Mouse (Mus musculus) layer of hippocampus, adult 9-11 months (tissue): ENCODE measurements around the gene Hoxb3.

Source experiments
- DNase-seq: peaks from one replicate; pipeline ENCODE4 v3.0.0; 2022

The Hoxb3 gene

DNA sequence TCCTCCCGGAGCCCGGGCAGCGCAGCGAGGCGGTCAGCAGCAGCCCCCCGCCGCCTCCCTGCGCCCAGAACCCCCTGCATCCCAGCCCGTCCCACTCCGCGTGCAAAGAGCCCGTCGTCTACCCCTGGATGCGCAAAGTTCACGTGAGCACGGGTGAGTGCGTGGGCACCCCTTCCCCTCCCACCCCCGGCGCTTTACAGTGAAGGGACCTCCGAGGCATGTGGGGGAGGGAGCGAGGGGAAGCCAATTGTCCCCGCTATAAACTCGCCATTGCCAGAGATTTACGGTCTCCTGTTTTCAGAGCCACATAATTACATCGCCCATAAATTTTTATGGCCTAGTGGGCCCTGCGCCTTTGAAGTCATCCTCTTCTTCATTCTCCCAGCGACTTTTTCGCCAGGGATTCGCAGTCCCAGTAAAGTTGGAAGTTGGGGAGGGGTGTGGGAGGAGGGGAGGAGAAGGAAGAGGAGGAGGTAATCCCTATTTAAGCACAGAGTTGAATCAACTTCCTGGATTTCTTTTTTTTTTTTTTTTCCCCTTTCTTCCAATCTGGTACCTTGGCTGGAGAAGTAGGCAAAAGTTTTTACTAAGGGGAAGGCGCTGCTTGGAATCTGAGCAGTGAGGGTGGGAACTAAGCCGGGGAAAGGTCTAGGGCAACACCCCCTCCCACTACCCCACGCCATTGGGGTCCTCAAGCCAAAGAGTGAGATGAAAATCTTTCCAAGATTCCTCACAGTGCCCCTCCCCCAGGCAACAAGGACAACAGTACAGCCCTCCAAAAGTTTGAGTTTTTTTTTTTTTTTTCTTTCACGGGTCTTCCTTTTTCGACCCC is 3.8 kb upstream of the Hoxb3 start:
- DNase-seq = no peak

DNA sequence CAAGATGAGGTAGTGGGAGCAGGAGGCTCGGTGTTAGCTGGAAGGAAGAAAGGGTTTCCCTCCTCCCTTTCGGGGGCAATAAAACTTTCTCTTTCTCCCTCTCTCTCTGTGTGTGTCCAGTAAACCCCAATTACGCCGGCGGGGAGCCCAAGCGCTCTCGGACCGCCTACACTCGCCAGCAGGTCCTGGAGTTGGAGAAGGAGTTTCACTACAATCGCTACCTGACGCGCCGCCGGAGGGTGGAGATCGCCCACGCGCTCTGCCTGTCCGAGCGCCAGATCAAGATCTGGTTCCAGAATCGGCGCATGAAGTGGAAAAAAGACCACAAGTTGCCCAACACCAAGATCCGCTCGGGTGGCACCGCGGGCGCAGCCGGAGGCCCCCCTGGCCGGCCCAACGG is 3.2 kb upstream of the Hoxb3 start:
- no peak for DNase-seq

DNA sequence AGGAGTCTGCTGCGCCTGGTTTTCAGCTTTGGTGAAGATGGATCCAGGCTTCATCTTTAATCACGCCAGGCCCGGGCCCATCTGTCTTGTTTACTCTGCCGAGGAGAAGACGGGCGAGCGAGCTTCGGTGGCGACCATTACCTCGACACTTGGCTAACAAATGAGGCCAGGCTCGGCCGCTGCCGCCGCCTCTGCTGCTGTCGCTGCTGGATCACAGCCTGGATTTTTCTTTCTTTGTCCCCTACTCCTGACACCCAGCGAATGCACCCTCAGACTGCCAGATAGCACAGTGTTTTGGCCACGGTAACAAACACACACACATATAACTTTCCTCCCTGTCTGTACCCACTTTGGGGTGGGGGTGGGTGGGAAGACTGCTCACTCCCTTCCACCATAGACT is 2.4 kb upstream of the Hoxb3 start:
- no peak for DNase-seq

DNA sequence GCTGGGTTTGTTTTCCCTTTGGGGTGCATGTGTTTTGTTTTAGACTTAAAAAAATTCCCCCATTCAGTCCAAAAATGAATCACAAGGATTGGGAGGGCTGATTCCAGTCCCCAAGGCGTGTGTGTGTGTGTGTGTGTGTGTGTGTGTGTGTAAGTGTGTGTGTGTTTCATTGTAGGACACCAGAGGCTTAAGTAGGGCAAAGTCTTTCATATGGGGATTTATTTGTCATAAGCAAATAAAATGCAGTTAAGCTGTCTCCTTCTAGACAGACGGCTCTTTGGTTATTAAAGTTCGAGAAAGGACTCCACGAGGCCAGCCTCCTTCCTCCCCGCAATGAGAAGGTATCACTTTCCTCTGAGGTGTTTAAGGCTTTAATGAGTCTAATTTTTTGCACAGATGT is 1.3 kb upstream of the Hoxb3 start:
- no peak for DNase-seq

DNA sequence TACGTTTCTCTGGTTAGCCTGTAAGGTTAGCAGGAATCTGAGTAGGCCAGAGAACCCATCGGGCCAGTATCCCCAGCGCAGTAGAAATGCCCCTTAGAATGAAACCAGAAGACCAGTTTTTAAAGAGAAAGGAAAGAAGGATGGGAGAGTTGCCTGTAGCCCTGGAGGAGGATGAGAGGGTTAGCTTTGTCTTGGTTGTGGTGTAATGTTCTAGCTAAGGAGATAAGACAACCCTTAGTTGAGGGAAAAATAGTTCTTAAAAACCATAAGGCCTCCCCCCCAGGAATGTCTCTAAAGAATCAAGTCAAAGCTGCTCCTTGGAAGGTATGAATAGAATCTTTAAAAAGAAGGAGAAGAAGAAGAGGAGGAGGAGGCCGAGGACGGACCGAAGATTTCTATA is 388 bp upstream of the Hoxb3 start:
- DNase-seq = no peak

DNA sequence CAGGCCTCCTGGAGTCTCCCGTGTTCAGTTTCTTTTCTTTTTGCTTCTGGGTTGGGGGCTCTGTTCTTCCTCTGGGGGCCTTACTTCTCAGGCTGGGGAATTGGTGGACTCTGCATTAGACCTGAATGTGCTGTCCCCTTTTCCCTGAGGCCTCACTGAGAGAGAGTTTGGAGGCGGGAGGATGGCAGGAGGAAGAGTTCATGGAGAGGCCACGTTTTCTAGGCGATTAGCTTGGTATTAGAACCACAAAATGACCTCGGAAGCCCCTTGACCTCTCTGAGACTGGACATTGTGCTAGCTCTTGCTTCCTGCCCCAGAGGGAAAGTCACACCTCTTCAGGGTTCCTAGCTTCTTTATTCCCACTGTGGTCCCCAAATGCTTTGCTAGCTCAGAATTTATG is 999 bp downstream of the Hoxb3 start:
- no peak for DNase-seq

DNA sequence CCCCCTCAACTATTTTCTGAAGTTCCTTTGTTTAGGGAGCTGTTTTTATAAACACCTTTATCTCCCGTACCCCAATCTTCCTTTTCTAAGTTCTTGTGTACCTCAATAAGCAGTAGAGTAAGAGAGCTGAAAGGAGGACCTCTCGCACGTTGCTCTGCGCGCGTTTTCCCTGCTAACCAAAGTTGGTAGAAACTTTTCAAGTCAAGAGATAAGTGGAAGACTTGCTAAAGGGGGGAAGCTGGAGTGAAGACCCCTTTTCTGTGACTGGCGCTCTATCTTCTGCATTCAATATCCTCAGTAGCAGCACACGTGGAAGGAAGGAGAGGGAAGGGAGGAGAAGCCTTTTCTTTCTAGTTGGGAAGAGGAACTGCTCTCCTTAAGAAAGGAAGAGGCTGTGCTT is 1.8 kb downstream of the Hoxb3 start:
- DNase-seq = no peak

DNA sequence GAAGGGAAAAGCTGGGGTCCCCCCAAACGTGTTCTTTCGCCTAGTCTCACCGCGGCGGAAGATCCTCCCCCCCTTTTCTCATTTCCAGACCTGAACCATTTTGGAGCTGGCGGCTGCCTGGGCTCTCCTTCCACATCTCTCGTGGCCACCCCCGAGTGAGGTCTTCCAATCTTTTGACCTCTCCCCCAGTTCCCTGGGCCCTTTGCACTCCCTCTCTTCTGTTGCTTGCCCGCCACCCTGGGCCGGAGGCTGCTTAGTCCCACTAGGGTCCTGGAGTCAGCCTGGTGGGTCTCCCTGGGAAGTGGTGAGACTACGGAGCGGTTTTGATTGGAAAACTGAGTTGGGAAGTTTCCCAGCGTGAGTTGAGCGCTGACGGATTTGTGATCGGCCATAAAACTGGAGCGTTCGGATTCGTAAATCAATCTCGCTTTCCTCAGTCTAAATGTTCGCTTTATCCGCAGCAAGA is 2.7 kb downstream of the Hoxb3 start:
- no peak for DNase-seq

DNA sequence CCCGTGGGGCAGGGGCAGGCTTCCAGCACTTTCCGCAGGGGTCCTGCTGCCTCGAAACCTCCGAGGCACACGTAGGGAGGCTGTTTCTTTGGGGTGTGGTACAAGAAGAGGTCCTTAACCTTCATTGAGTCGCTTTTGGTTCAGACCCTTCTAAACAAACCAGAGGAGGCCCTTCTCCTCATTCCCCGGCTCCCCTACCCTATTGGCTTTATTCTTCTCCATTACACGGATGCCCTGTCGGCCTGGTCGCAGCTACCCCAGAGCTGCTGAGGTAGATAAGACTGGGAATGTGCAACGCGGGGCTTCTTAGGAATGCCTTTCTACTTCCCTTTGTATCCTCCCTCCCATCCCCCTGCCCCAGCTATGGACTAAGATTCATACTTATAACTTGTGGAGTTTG is 3.6 kb downstream of the Hoxb3 start:
- DNase-seq = no peak

DNA sequence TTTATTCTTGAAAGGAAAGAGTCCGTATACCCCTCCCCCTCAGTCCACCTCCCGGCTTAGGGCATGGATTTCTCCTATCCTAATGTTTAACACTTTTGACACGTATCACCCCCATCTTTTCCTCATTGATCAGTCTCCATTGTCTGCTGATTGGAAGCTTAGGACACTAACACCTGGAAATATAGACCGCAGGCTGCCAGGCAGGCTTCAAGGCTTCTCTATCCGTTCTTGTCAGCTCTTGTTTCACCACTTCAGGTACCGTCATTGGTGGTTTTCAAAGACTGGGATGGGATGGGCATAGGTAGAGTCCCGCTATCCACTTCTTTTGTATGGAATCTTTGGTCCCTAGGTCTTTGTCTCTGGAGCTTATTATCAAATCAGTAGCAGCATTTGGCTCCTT is 4.0 kb downstream of the Hoxb3 start:
- DNase-seq = no peak

DNA sequence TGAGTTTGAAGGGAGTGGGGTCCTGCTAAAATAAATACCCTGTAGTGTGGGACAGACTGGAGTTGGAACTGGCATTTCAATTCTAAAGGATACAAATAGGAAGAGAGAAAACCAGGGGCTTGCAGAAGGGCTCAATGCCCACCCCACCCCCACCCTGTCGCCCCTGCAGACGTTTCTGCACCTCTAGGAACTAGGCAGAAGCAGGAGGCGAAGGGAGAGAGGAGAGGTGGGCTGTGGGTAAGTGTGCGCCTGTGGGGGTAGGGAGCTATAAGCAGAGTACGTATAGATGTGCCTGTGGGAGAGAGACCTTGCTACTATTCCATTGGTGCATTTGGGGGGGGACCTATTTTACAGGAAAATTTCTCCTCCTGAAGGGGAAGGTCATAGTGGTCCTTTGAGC is 4.6 kb downstream of the Hoxb3 start:
- DNase-seq = no peak

DNA sequence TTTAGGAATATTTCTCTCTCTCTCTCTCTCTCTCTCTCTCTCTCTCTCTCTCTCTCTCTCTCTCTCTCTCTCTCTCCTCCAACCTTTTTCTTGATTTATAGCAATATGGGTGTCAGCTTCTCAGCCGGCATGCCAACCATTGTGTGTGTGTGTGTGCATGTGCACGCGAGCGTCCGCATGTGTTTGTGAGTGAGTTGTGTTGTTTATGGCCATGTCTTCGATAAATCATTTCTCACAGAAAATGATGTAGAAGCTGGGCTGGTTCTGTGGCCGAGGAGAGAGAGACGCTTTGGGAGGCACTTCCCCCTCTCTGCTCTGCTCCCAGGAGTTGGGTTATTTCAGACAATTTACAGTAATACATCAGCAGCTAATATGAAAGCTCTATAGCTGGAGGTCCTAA is 5.5 kb downstream of the Hoxb3 start:
- DNase-seq = no peak

DNA sequence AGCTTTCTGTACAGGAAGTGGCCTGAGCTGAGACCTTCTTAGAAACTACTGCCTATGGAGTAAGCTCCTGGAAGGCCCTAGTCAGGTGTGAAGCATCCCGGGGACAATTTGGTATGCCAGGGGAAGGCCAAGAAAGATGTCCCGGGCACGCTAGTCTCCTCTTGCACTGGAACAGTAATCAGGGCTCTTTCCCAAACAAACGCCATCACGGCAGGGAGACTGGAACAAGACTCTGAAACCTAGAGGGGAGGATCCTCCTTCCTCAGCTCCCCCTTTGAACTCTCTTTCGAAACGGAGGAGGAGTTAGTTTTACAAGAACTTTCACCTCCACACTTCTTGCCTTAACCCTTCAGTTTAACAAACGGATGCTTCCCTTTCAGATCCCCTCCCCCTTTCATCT is 9.0 kb downstream of the Hoxb3 start:
- DNase-seq = no peak

DNA sequence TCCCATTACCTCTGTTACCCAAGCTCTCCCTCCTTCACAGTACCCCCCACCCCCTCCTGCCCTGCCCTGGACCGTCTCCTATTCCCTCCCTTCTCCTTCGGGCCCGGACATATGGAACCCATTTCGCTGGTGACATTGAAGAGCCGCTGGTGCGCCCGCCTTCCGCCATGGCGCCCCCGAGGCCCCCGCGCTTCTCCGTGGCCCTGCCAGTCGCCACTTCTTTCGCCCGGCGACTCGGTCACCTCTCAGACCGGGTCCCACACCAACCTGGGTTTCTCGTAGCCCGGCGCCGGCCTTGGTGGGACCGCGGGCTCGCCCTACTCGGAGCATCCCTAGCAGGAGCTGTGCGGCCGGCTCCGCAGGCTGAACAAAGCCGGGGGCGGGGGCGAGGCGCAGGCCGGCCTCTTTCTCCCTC is 9.5 kb downstream of the Hoxb3 start:
- DNase-seq = no peak

DNA sequence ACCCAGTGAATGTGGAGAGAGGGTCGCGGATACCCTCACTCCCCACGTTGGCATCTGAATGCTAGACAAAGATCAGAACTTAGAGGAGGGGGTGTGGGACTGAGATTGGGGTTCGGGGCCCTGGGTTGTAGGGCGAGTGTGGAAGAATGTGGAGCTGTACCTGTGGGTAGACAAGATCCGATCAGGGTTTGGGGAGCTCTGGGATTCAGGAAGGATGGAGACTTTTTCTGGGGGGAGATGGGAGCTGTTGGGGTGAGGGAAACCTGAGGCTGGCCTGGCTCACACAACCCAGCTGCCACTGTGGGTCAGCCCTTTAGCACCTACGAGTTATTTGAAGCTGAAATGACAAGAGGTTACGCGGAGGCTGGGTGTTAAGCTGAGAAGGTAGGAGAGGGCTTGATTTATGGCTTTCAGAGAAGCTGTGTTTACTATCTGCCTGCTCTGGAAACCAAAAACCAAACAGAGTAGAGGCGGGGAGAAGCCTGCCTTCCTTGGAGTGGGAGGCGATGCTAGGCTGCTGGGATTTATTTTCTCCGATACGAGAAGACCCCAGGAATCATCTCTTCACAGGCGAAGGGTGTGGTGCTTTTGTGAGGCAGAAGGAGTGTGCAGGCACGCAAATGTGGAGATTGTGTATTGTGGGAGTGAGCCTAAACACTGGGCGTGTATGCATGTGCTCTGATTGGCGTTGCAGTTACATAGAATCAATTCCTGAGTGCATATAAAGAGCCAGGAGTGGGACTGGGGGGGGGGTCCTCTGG is 10.3 kb downstream of the Hoxb3 start:
- DNase-seq = no peak

DNA sequence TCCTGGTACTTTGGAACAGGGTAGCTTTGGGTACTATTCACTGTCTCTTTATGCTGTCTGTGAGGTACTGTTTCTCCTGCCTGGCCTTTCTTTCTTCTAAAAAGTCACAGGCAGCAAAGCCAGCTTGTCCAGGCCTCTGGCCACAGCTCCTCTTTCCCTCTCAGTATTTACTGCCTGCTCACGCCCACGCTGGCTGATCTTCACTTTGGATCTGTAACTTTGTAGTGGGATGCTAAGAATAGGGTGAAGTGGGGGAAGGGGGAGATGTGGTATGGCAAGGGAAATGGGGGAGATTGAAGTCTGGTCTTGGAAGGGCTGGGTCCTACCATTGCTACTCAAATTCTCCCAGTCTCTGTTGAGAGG is 10.9 kb downstream of the Hoxb3 start:
- DNase-seq = no peak

DNA sequence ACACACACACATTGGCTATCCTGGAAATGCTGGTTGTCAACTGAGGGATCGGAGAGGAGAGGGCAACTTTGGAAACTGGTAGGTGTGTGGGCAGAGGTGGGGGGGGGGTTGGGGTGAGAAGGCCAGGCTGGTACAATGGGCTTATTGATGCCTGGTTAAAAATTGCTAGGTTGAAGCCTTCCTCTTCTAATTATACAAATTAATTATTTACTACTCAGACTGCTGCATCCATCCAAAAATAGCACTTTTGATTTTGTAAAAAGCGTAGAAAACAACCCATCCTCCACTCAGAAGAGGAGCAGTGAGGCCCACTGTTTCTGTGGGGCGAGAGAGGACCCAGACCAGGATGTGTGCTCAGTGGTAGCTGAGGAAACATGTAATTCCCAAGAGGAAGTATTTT is 11.9 kb downstream of the Hoxb3 start:
- no peak for DNase-seq

DNA sequence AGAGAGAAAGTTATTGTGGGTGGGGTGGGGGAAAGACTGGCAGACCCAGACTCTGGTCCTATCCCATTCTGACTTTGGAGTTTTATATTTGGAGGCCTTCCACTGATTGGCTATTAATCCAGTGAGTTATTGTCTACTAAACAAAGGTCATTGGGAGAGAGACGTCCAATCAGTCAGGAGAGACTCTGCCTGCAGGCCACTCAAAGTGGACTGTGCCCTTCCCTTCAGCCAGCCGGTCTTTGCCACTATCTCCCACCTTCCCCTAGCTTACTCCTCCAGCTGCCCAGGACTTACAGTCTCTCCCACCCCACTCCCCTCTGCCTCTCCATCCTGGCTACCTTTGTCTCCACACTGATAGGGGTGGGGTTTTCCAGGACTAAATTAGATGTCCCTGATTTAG is 13.5 kb downstream of the Hoxb3 start:
- DNase-seq = no peak

DNA sequence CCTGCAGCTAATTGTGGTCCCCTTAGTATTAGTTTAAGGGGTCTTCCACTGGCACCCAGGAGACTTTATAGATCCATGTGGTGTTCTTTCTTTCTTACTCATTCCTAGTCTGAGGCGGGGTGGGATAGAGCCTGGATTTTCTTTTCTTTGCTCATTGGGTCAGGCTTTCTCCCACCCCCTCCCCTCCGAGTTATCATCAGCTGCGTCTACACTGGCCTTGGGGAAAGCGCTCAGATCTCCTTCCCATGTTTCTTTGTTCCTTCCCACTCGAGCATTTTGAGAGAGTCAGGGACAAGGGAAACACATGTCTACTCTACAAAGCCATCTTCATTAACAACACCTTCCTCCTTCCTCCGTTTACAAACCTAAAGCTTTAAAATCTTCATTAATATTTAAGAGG is 13.9 kb downstream of the Hoxb3 start:
- no peak for DNase-seq

DNA sequence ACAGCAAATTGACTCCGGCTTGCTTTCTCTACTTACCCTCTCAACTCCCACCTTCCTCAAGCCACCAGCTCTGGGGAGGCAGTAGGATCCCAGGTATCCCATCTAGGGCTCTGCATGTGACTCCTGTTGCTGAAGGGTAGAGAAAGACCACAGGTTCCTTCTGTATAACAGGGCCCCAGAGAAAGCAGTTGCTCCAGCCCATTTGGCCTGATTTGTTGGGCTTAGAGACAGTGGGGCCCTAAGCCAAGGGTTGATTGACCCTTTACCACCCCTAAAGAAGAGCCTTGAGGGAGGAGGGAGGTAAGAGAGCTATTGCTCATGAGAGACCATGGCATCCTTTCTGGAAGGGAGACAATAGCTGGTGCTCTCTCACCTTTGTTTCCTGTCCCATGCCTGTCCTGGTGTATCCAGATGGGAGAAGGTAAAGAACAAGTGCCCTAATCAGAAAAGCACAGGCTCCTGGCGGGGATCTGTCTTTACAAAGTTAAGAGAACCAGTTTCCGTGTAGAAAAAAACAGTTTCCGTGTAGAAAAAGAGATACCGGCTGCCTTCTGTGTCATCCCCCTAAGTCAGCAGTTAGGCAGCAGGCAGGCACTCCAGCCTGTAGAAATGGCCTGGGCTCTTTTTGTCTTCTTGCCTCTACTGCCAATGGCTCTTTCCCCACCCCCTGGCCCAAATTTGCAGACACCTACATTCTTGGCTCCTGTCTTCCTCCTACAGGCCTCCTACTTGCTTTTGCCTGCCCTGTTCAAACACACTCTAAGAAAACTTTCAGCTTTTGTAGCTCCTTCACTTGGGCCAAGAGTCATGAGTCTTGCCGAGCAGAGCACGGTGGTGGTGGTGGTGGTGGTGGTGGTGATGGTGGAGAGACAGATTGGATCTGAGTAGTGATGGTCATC is 16.1 kb downstream of the Hoxb3 start:
- DNase-seq = no peak

DNA sequence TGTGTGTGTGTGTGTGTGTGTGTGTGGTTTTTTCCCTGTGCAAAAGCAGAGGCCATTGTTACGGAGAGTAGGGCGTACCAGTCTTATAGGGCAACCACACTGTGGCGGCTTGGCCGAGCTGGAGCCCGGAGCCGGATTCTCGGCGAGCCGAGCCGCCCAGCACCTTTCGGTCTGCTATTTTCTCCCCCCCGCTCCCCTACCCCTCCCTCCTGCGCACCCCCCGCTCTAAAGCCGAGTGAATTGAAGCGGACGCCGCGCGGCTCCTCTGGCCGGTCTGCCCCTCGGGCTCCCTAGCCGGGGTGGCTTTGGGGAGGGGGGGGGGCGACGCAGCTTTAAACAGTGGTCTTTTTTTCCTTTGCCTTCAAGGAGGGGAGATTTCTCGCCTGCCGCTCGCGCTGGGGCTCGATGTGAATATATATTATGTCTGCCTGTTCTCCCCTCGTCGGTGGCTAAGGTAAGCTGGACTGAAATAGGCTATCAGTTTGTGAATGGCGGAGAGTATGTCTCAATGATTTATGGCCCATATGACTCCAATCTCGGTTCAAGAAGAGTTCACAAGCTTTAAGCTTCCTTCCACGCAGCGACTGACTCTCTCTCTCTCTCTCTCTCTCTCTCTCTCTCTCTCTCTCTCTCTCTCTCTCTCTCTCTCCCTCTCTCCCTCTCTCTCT is 17.7 kb downstream of the Hoxb3 start:
- DNase-seq = no peak

DNA sequence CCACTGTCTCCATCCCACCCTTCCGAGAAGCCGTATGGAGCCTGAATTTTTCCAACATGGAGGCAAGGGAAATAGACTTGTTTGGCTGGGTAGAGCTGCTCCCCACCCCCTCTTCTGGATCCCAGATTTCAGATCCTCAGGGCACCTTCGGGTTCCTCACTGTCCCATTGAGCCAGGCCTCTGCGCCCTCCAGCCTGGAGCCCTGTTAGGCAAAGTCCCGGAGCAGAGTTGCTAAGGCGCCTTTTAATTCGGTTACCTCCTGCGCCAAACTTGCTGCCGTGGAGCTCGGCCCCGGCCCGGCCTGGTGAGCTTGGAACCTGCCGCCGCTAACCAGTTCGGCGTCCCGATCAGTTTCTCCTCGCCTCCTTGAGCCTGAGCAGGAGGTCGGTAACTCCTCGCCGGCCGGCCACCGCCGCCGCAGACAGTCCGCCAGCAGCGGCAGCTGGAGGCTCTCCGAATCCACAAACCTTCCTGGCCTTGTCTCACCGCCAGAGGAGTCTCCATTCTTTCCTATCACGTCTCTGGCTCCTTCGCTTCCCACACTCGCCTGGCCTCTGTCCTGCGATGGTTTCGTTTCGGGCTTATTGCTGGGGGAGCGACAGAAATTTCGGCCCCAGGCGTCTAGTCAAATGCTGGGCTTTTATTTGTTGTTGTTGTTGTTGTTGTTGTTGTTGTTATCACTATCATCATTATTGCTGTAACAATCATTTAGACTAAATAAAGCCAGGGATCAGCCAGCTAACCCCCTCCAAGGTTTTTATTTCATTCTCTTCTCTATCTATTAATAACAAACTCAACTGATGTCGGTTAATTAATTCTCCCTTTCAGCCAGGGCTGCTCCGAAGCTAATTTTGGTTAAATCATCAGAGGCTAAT is 18.8 kb downstream of the Hoxb3 start:
- DNase-seq = no peak
